Mouse (Mus musculus): ENCODE measurements at regions not wholly inside any gene's neighbourhood (a gene's known extent, or its start where the extent isn't known, plus 50 kb on each side); places are given as distances from the start of the nearest gene placed in this dataset.

DNA sequence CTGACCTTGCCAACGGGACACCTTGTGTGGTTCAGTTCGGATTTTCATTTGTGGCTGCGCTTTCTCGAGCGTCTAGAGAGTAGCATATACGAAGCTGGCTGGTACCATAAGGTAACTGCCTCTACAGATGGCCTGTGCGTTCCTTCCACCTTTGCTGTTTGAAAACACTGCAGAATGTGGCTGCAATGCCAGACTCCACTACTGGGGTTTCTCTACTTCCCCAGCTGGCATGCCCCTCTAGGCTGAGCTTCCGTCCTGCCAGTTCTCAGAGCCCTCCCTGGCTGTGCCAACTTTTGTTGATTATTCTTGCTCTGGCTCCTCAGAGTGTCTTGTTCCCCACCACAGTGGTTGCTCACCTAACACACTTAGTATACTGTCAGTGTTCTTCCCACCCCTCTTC lies 120.7 kb downstream of the Tle3 start:
- WGBS = 72% methylated on average over 8 of the region's 8 CpGs
- Histone ChIP-seq H3K9ac (no peak overlapping the region), H3K4me2 (replicated peaks) (no peak overlapping the region), H3K36me3 (no peaks in the 10 kb centered on the region), H3K4me1 (peaks cover 3% of the 10 kb centered on the region; the same call in 1 of the 2 replicates), H3K27ac (replicated peaks) (no peak overlapping the region), H3K4me3 (replicated peaks) (no peak overlapping the region), H3K27me3 (0 out of 2 replicates have a peak, but pooled peaks cover 4% of the 10 kb centered on the region), H3K9me3 (replicated peaks) (no peaks in the 10 kb centered on the region)
- no peak for ATAC-seq (ENCODE audit: insufficient number of reproducible peaks, low FRiP score, low TSS enrichment, low read depth)

GRCm38 (mm10) chr9:61491131-61491712 lies 119.1 kb downstream of the Tle3 start:
- H3K9ac ChIP-seq = no peak overlapping the region
- no peak overlapping the region for H3K4me2 ChIP-seq (replicated peaks)
- no peak overlapping the region for H3K27ac ChIP-seq (replicated peaks)
- 0 out of 2 replicates have a peak, but pooled peaks cover 4% of the 10 kb centered on the region for H3K27me3 ChIP-seq
- H3K9me3 ChIP-seq (replicated peaks) = no peaks in the 10 kb centered on the region
- no peak for ATAC-seq (ENCODE audit: insufficient number of reproducible peaks, low FRiP score, low TSS enrichment, low read depth)
- 33% methylated on average over 6 of the region's 6 CpGs for WGBS
- H3K36me3 ChIP-seq = no peaks in the 10 kb centered on the region
- no peak overlapping the region for H3K4me3 ChIP-seq (replicated peaks)
- peaks cover 3% of the 10 kb centered on the region; the same call in 1 of the 2 replicates for H3K4me1 ChIP-seq

- Histone ChIP-seq H3K27ac (replicated peaks) (no peak overlapping the region), H3K36me3 (no peaks in the 10 kb centered on the region), H3K9ac (no peak overlapping the region), H3K4me2 (replicated peaks) (no peak overlapping the region), H3K9me3 (replicated peaks) (no peaks in the 10 kb centered on the region), H3K27me3 (0 out of 2 replicates have a peak, but pooled peaks cover 4% of the 10 kb centered on the region), H3K4me3 (replicated peaks) (no peak overlapping the region), H3K4me1 (peaks cover 3% of the 10 kb centered on the region; the same call in 1 of the 2 replicates)
- 74% methylated on average over 6 of the region's 6 CpGs for WGBS
- no peak for ATAC-seq (ENCODE audit: insufficient number of reproducible peaks, low FRiP score, low TSS enrichment, low read depth)
Observed at GRCm38 (mm10) chr9:61489983-61490382, 117.8 kb downstream of the Tle3 start.

DNA sequence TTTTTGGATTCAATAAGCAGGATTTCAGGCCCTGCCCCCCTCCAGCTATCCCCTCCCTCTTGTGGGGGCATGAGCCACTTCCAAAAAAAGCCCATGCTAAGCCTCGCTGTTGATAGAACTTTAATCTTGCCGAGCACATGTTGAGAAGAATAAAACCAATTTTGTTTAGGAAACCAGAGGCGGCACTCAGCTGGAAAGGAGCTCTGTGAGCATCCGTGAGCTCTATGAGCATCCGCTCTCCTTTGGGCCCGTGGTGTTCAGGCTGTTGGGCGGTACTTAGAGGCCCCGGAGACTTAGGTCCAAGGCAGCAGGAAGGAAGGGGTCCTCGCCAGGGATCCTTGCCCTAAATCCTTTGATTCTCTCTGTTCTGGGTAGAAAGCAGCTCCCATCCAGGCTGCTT lies 117.0 kb downstream of the Tle3 start:
- no peak overlapping the region for H3K4me3 ChIP-seq (replicated peaks)
- H3K9me3 ChIP-seq (replicated peaks) = no peaks in the 10 kb centered on the region
- no peak overlapping the region for H3K9ac ChIP-seq
- 0 out of 2 replicates have a peak, but pooled peaks cover 4% of the 10 kb centered on the region for H3K27me3 ChIP-seq
- no peak overlapping the region for H3K4me2 ChIP-seq (replicated peaks)
- no peak for ATAC-seq (ENCODE audit: insufficient number of reproducible peaks, low FRiP score, low TSS enrichment, low read depth)
- H3K27ac ChIP-seq (replicated peaks) = no peak overlapping the region
- H3K36me3 ChIP-seq = no peaks in the 10 kb centered on the region
- 24% methylated on average over 9 of the region's 9 CpGs for WGBS
- peaks cover 3% of the 10 kb centered on the region; the same call in 1 of the 2 replicates for H3K4me1 ChIP-seq

DNA sequence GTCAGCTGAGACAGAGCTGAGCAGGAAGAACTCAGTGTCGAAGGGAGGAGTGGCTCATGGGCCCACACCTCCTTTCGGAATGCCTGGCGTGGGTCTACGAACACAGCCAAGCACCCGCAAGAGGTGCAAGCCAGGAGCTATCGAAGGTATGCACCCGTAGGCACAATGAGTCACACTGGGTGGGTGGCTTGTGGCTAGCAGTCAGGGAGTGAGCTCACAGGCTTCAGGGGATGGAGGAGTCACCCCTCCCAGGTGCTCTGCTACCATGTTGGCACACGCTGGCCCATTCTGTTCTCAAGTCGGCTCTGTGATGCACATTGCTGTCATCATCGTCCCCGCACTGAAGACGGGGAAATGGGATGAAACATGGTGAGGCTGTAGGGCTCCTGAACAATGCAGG lies 115.7 kb downstream of the Tle3 start:
- 0 out of 2 replicates have a peak, but pooled peaks cover under 1% of the 10 kb centered on the region for H3K27me3 ChIP-seq
- no peak overlapping the region for H3K4me3 ChIP-seq (replicated peaks)
- no peak overlapping the region for H3K9ac ChIP-seq
- no peaks in the 10 kb centered on the region for H3K9me3 ChIP-seq (replicated peaks)
- no peak overlapping the region for H3K4me2 ChIP-seq (replicated peaks)
- ATAC-seq (ENCODE audit: insufficient number of reproducible peaks, low FRiP score, low TSS enrichment, low read depth) = no peak
- H3K4me1 ChIP-seq = peaks cover 3% of the 10 kb centered on the region; the same call in 1 of the 2 replicates
- 74% methylated on average over 12 of the region's 12 CpGs for WGBS
- no peaks in the 10 kb centered on the region for H3K36me3 ChIP-seq
- no peak overlapping the region for H3K27ac ChIP-seq (replicated peaks)

GRCm38 (mm10) chr9:61487146-61487545 lies 115.0 kb downstream of the Tle3 start:
- no peaks in the 10 kb centered on the region for H3K27me3 ChIP-seq
- H3K36me3 ChIP-seq = no peaks in the 10 kb centered on the region
- no peaks in the 10 kb centered on the region for H3K9me3 ChIP-seq (replicated peaks)
- H3K4me2 ChIP-seq (replicated peaks) = no peak overlapping the region
- H3K4me1 ChIP-seq = peaks cover 3% of the 10 kb centered on the region; the same call in 1 of the 2 replicates
- no peak overlapping the region for H3K9ac ChIP-seq
- no peak overlapping the region for H3K27ac ChIP-seq (replicated peaks)
- H3K4me3 ChIP-seq (replicated peaks) = no peak overlapping the region
- no peak for ATAC-seq (ENCODE audit: insufficient number of reproducible peaks, low FRiP score, low TSS enrichment, low read depth)
- WGBS = 74% methylated on average over 7 of the region's 7 CpGs

GRCm38 (mm10) chr9:61484391-61484790 lies 112.2 kb downstream of the Tle3 start:
- H3K27me3 ChIP-seq = no peaks in the 10 kb centered on the region
- H3K36me3 ChIP-seq = no peaks in the 10 kb centered on the region
- no peak overlapping the region for H3K4me3 ChIP-seq (replicated peaks)
- H3K27ac ChIP-seq (replicated peaks) = no peak overlapping the region
- H3K9me3 ChIP-seq (replicated peaks) = no peaks in the 10 kb centered on the region
- H3K9ac ChIP-seq = no peak overlapping the region
- H3K4me1 ChIP-seq = peaks cover 3% of the 10 kb centered on the region; the same call in 1 of the 2 replicates
- ATAC-seq (ENCODE audit: insufficient number of reproducible peaks, low FRiP score, low TSS enrichment, low read depth) = no peak
- WGBS = 22% methylated on average over 3 of the region's 3 CpGs
- H3K4me2 ChIP-seq (replicated peaks) = no peak overlapping the region

DNA sequence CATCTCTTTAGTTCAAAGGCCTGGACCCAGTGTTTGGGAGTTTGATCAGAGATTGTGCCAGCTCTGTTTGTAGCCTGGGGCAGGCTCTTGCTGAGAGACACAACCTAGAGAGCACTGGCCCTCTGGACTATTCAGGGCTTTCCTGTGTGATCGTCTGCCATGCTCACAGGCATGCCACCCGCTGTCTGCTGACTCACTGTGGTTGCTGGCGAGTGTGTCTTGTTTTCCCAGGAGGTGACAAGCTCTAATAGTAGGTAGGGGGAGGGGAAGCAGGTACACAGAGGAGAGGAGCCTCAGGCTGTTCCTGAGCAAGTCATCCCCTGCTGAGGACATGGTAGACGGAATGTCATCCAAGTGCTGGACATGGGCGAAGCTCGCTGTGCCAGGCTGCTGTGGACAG lies 107.5 kb downstream of the Tle3 start:
- WGBS = 27% methylated on average over 6 of the region's 6 CpGs
- Histone ChIP-seq H3K36me3 (no peaks in the 10 kb centered on the region), H3K4me3 (replicated peaks) (no peak overlapping the region), H3K27me3 (no peaks in the 10 kb centered on the region), H3K4me1 (no peaks in the 10 kb centered on the region), H3K4me2 (replicated peaks) (no peak overlapping the region), H3K9ac (no peak overlapping the region), H3K27ac (replicated peaks) (no peak overlapping the region), H3K9me3 (replicated peaks) (no peaks in the 10 kb centered on the region)
- ATAC-seq (ENCODE audit: insufficient number of reproducible peaks, low FRiP score, low TSS enrichment, low read depth) = no peak

- WGBS = 28% methylated on average over 9 of the region's 9 CpGs
- Histone ChIP-seq H3K4me3 (replicated peaks) (no peak overlapping the region), H3K4me1 (no peaks in the 10 kb centered on the region), H3K27me3 (no peaks in the 10 kb centered on the region), H3K27ac (replicated peaks) (no peak overlapping the region), H3K9me3 (replicated peaks) (no peaks in the 10 kb centered on the region), H3K4me2 (replicated peaks) (no peak overlapping the region), H3K36me3 (no peaks in the 10 kb centered on the region), H3K9ac (no peak overlapping the region)
- ATAC-seq (ENCODE audit: insufficient number of reproducible peaks, low FRiP score, low TSS enrichment, low read depth) = no peak
Observed at GRCm38 (mm10) chr9:61478862-61479261, 106.7 kb downstream of the Tle3 start.

- H3K4me2 ChIP-seq (replicated peaks) = no peak overlapping the region
- H3K27me3 ChIP-seq = no peaks in the 10 kb centered on the region
- WGBS = 58% methylated on average over 4 of the region's 4 CpGs
- H3K27ac ChIP-seq (replicated peaks) = no peak overlapping the region
- H3K36me3 ChIP-seq = no peaks in the 10 kb centered on the region
- no peak overlapping the region for H3K9ac ChIP-seq
- H3K4me3 ChIP-seq (replicated peaks) = no peak overlapping the region
- no peak for ATAC-seq (ENCODE audit: insufficient number of reproducible peaks, low FRiP score, low TSS enrichment, low read depth)
- no peaks in the 10 kb centered on the region for H3K9me3 ChIP-seq (replicated peaks)
- H3K4me1 ChIP-seq = no peaks in the 10 kb centered on the region
Observed at GRCm38 (mm10) chr9:61476351-61476750, 104.2 kb downstream of the Tle3 start.

DNA sequence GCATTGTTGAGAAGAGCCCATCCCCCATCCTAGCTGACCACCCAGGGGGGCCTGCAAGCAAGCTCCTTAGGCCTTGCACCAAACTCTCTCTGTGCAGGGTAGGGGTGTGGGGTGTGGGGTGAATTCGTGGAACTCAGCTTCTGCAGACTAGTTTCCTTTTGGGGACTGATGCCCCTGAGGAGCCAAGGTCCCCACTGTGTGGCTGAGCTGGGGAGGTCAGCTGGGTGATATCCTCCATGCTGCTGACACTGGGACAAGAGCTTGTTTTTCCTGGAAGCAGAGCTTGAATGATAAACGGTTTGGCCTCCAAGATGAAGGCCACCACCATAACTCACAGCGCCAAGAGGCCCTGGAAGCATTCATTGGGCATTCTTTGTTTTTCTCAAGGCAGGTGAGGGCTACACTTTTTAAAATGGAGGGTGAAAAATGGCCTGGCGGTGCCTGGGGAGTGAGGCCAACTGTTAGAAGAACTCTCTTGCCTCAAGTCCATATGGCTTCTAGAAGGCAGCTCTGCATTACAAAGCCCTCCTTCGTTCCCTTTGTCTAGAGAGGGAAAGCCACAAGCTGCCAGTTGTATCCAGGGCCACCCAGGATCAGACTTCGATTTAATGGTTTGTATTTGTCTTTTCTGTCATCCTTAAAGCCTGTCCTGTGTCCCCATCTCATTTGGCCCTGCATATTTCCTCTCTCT lies 98.8 kb downstream of the Tle3 start:
- WGBS = 53% methylated on average over 6 of the region's 6 CpGs
- Histone ChIP-seq H3K27me3 (no peaks in the 10 kb centered on the region), H3K9ac (no peak overlapping the region), H3K4me2 (replicated peaks) (no peak overlapping the region), H3K9me3 (replicated peaks) (no peaks in the 10 kb centered on the region), H3K4me1 (peaks cover 13% of the 10 kb centered on the region), H3K36me3 (no peaks in the 10 kb centered on the region), H3K4me3 (replicated peaks) (no peak overlapping the region), H3K27ac (replicated peaks) (no peak overlapping the region)
- no peak for ATAC-seq (ENCODE audit: insufficient number of reproducible peaks, low FRiP score, low TSS enrichment, low read depth)
